Mouse (Mus musculus): ENCODE results near the gene Edrf1.

The Edrf1 gene

GRCm38 (mm10) chr7:133637361-133638305 lies at the start of gene Edrf1:
TSS of gene Edrf1 (plus strand) at chr7:133637543.
- CTCF ChIA-PET = interaction anchor here (0.7 kb wide), 1 partner anchor 634 kb away, joined by 14 read pairs; no protein-coding TSS in a partner anchor

GRCm38 (mm10) chr7:133591750-133592149 lies 45.6 kb upstream of the Edrf1 start:
- CTCF ChIA-PET = no interaction called here

- CTCF ChIA-PET = no interaction called here
Measured at GRCm38 (mm10) chr7:133600558-133600957, 36.8 kb upstream of the Edrf1 start.

GRCm38 (mm10) chr7:133602058-133602457 lies 35.3 kb upstream of the Edrf1 start, which contains the start of gene Tex36:
TSS of gene Tex36 (minus strand) at chr7:133602158.
- CTCF ChIA-PET = no interaction called here

GRCm38 (mm10) chr7:133603156-133603555 lies 34.2 kb upstream of the Edrf1 start:
- CTCF ChIA-PET = no interaction called here

- CTCF ChIA-PET = no interaction called here
Measured at GRCm38 (mm10) chr7:133604427-133605081, 32.8 kb upstream of the Edrf1 start.

- CTCF ChIA-PET = no interaction called here
Measured at GRCm38 (mm10) chr7:133607331-133607730, 30.0 kb upstream of the Edrf1 start.

GRCm38 (mm10) chr7:133607883-133608575 lies 29.3 kb upstream of the Edrf1 start:
- CTCF ChIA-PET = interaction anchor here (0.6 kb wide), 1 partner anchor 644 kb away, joined by 3 read pairs; no protein-coding TSS in a partner anchor

GRCm38 (mm10) chr7:133608631-133609340 lies 28.6 kb upstream of the Edrf1 start:
- CTCF ChIA-PET = interaction anchor here (0.6 kb wide), 1 partner anchor 645 kb away, joined by 3 read pairs; no protein-coding TSS in a partner anchor

- CTCF ChIA-PET = no interaction called here
Measured at GRCm38 (mm10) chr7:133609585-133609984, 27.8 kb upstream of the Edrf1 start.

- CTCF ChIA-PET = no interaction called here
Measured at GRCm38 (mm10) chr7:133612981-133613380, 24.4 kb upstream of the Edrf1 start.

- CTCF ChIA-PET = no interaction called here
Measured at GRCm38 (mm10) chr7:133620721-133621120, 16.6 kb upstream of the Edrf1 start.

- CTCF ChIA-PET = no interaction called here
Measured at GRCm38 (mm10) chr7:133623226-133623625, 14.1 kb upstream of the Edrf1 start.

GRCm38 (mm10) chr7:133627184-133627936 lies 10.0 kb upstream of the Edrf1 start:
- CTCF ChIA-PET = no interaction called here

GRCm38 (mm10) chr7:133630821-133631220 lies 6.5 kb upstream of the Edrf1 start:
- CTCF ChIA-PET = no interaction called here

- CTCF ChIA-PET = no interaction called here
Measured at GRCm38 (mm10) chr7:133632476-133632875, 4.9 kb upstream of the Edrf1 start.

- CTCF ChIA-PET = no interaction called here
Measured at GRCm38 (mm10) chr7:133634932-133635650, 2.3 kb upstream of the Edrf1 start.

GRCm38 (mm10) chr7:133636738-133637352 lies 498 bp upstream of the Edrf1 start:
- CTCF ChIA-PET = interaction anchor here (0.7 kb wide), 1 partner anchor 633 kb away, joined by 14 read pairs; no protein-coding TSS in a partner anchor

GRCm38 (mm10) chr7:133638306-133638705 lies 963 bp downstream of the Edrf1 start:
- CTCF ChIA-PET = interaction anchor here (0.7 kb wide), 1 partner anchor 89 kb away, joined by 9 read pairs; no protein-coding TSS in a partner anchor

Measured in spleen, embryonic (tissue).